Comparison of ENCODE assay signal across 30 mouse cellular contexts in the genomic region with DNA sequence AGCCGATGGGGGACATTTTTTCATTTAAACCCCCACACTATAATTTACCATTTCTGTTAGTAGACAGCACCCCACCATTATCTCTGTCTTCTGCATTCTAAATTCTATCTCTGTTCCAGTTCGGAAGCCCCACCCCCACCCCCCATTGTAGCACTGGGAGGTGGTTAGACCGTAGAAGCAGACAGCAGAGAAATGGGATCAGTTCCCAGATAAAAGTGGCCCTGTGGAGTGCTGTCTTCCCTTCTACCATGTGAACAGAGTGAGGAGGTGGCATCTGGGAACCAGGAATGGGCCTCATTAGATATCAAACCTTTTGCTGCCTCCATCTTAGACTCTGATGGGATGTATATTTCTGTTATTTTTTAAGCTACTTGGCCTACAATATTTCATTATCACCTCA.
"Had no signal": no experiment of that assay in that cellular context is flagged by ENCODE, and none has a peak within 500 bp of the region (broad histone marks: within the 10 kb centered on the region; RNA-seq: fewer than 3 reads in every experiment).

No protein-coding gene starts in this region.

- DNase-seq: heart, postnatal 10 days; heart, postnatal 14 days; heart, postnatal 36 days; heart, postnatal 4 days; kidney, adult 11 months; kidney, adult 18-20 months; kidney, adult 2 months; kidney, adult 8-10 months; kidney, adult 9 months; kidney, postnatal 10 days; kidney, postnatal 14 days; kidney, postnatal 25 days; kidney, postnatal 36 days; kidney, postnatal 4 days; layer of hippocampus, adult 9-11 months; layer of hippocampus, postnatal 36 days had no signal

- H3K4me3 ChIP-seq: heart, embryonic 10.5 days; heart, embryonic 12.5 days; heart, embryonic 13.5 days; heart, embryonic 15.5 days; hindbrain, embryonic 10.5 days; hindbrain, embryonic 12.5 days; hindbrain, embryonic 13.5 days; hindbrain, embryonic 15.5 days; intestine, embryonic 15.5 days; kidney, embryonic 15.5 days; layer of hippocampus, adult 2 months had no signal

- H3K36me3 ChIP-seq: heart, embryonic 10.5 days; heart, embryonic 15.5 days; hindbrain, embryonic 10.5 days; hindbrain, embryonic 12.5 days; hindbrain, embryonic 13.5 days; hindbrain, embryonic 15.5 days; intestine, embryonic 15.5 days; kidney, embryonic 15.5 days had no signal

- H3K27me3 ChIP-seq: heart, embryonic 12.5 days; heart, embryonic 13.5 days; heart, embryonic 15.5 days; hindbrain, embryonic 12.5 days; hindbrain, embryonic 15.5 days; intestine, embryonic 15.5 days; kidney, embryonic 15.5 days had no signal

- H3K27ac ChIP-seq: heart, embryonic 10.5 days; heart, embryonic 13.5 days; heart, embryonic 15.5 days; hindbrain, embryonic 10.5 days; hindbrain, embryonic 12.5 days; hindbrain, embryonic 13.5 days; hindbrain, embryonic 14.5 days; hindbrain, embryonic 15.5 days; hindbrain, postnatal 0 days; intestine, embryonic 15.5 days; kidney, embryonic 15.5 days; kidney, postnatal 0 days; layer of hippocampus, adult 2 months had no signal

- H3K4me1 ChIP-seq: intestine, embryonic 15.5 days had no signal
